Mouse (Mus musculus) hindlimb bud, embryonic 11.5 days (tissue): ENCODE measurements around the gene Glt6d1.
"Not testable (repeated sequence)": the region's sequence is repeated elsewhere in the genome, so short reads cannot be mapped to it uniquely, and the experiment has no call there.

ENCODE experiments used
- DNase-seq: peaks from one replicate; pipeline ENCODE4 v3.0.0-alpha.2; 2012; ENCODE audit warnings: low read depth, low spot score; ENCODE audit errors: extremely low spot score

The Glt6d1 gene

DNA sequence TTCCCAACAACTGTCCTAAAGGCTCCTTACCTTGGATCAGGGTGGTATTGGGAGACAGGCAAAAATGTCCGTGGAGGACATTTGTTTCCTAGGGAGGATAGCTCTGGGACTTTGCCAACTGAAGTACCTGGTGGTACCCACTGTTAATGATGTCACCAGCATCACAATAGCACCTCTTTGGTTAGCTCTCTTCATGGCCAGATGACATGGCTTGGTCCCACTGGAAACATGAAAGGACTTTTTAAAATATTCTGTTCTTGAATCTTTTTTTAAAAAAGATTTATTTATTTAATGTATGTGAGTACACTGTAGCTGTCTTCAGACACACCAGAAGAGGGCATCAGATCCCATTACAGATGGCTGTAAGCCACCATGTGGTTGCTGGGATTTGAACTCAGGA is at the start of gene Glt6d1:
Glt6d1 (minus strand) TSS at position 101 of the 400 bp plus-strand sequence.
- not testable (repeated sequence) for DNase-seq

DNA sequence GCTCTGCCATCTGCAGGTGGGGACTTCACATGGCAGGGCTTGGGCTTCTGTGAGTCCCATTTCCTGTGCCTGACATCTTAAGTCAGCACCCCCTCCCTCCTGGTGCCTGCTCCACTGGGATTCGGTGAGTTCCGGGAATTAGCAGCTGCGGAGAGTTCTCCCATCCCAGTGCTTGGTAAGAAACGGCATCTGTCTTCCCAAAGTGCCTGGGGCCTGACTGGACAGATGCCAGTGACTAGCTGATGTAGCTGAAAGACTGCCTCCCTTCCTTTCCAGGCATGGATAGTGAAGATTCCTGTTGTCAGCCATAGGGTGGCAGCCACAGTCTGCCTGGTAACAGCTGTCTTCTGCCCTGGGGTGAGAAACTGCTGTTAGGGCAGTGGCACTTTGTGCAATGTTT is 49.8 kb upstream of the Glt6d1 start:
- no peak for DNase-seq

DNA sequence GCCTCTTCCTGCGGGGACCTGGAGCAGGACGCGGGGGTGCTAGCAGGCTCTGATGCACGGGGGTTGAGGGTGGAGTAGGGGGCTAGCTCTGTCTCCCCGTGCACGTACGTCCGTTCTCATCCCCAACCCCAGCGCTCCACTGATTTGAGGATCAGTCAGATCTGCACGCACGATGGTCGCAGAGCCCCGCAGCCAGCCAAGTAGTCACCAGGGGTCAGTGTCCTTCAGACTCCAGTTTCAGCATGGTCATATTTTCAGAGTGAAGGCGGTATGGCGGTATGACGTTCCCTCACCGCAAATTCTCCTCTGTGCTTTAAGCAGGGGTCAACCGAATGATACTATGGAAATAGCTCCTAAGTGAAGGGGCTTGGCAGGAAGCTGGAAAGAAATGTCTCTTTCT is 48.6 kb upstream of the Glt6d1 start:
- DNase-seq = no peak

DNA sequence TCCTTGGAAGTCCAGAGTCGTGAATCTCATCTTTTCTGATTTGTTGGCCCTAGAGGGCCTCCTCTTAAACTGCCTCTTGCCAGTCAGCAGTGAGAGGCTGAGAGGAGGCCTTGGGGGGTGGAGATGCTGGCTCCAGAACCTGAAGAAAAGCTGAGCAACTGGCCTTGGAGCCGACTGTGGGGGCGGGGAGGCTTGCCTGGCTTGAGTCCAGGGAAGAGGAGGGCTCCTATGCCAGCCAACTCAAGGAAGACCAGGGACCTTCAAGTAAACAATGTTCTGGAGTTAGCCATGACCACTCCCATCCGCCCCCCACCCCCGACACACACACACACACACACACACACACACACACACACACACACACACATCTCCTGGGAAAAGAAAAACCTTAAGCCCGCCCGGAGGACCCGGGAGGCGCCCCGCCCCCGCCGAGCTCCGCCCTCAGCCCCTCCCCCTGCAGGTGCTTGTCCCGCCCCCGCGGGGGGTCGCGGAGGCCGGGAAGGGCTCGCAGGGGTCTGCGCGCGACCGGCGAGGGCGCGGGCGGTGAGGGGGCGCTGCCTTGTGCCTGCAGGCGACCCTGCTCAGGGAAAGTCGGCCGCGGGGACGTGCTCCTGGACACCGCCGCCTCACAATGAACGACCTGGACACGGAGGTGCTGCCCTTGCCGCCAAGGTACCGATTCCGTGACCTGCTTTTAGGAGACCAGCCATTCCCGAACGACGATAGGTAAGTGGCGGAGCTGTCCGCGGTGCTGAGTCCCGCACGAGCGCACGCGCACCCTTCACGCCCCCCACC is 47.9 kb upstream of the Glt6d1 start, which contains the start of gene Kcnt1:
Kcnt1 (plus strand) TSS at position 398 of the 795 bp plus-strand sequence.
- no peak for DNase-seq

DNA sequence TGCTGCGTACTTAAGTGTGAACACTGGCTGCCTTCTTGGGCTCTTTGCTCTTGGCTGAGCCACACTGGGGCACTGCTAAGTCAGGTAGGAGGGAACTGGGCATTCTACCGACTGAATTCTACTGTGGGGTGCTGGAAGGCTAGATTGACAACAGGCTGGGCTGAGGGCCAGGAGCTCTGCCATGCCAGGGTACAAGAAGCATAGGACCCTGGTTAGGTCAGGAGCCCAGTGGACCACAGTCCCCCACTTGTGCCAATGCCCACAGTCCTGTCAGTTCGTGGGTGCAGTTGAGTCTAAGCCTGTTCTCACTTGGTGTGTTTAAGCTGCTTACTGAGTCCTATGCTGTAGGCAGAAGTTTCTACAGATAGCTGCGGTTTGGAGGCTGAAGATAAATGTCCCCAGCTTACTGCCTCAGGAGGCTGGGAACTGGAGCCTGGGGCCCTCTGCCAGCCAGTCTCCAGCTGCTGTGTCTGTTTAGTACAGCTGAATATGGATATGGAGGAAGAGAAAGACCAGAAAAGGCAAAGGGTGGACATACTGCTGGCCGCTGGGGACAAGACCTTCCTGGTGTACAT is 47.1 kb upstream of the Glt6d1 start:
- no peak for DNase-seq

DNA sequence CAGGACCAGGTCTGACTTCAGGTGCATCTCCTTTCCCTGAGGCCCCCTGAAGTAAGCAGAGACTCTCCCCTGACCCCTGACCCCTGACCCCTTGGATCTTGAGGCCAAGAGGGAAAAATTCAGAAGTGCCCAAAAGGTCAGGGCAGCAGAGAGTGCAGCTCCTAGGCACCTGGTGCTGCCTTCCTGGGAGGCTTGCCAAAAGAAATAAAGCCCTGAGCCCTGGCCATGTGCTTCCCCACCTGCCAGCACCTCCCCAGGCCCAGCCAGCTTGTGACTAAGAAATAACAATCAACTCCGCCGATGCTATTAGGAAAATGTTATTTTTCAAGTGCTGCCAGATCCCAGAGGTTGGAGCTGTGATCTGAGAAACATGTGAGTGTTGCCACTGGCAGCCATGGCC is 46.4 kb upstream of the Glt6d1 start:
- DNase-seq = no peak

DNA sequence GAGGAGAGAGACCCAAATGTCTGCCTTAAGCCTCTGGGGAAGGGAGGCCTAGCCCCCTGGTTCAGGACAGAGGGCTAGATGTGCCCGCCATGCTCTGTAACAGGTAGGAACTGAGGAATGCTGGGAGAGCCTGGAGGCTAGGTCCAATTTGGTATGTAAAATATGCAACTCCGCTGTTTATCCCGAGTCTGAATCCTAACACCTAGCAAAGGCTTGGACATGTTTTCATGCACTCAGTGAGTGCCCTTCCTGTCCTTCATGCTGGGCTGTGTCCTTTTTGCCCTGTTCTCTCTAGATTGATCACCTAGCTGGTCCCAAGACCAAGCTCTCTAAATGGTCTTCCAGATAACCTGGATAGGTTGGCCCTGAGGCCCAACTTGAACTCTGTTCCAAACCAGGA is 44.2 kb upstream of the Glt6d1 start:
- no peak for DNase-seq

DNA sequence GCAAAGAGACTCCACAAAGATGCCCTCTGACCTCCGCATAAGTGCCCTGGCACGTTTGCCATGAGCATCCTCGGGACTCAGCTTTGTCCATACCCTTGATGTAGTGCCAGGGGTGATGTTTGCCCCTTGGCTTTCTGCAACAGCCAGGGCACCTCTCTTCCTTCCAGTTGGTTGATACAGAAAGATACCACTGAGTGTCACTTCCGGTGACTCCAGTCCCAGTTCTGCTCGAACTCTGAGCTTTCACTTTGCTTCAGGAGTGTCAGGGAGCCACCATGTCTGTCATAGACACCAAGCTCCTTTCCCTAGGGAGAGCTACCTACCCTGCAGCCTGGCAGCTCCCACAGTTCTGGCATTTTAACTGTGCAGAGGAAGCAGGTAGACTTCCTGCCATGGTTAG is 38.4 kb upstream of the Glt6d1 start:
- no peak for DNase-seq

DNA sequence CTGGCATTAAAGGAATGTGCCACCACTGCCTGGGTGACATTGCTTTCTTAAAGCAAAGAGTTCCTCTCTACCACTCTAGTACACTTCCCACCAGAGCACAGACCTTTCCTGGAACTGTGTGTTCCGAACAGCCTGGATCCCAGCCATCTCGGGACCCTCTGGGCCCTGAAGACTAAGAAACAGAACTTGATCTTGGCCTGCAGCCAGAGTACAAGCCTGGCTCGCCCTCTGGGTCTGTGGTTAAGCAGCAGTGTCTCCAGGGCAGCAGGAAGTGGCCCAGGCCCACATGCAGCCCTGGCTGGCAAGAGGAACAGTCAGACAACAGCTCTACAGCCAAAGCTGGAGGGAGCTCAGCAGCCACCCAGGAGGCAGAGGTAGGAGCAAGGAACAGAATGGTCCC is 37.0 kb upstream of the Glt6d1 start:
- DNase-seq = no peak

DNA sequence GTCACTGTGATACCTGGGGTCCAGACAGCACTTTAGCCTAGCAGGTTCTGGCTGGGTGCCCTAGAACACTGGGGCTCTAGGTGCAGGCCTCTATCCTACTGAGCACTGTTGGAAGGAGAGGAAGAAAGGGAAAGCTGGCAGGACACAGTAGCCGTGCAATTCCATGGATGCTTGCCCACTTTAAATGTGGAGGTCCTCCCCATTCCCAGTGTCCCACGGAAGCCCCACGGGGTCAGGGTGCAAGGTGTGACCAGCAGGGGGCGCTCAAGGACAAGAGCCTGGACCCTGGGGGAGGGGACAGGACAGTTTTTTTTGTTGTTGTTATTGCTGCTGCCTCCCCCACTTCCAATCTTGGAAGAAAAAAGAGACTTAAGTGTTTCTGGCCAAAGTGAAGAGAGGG is 34.7 kb upstream of the Glt6d1 start:
- DNase-seq = no peak

DNA sequence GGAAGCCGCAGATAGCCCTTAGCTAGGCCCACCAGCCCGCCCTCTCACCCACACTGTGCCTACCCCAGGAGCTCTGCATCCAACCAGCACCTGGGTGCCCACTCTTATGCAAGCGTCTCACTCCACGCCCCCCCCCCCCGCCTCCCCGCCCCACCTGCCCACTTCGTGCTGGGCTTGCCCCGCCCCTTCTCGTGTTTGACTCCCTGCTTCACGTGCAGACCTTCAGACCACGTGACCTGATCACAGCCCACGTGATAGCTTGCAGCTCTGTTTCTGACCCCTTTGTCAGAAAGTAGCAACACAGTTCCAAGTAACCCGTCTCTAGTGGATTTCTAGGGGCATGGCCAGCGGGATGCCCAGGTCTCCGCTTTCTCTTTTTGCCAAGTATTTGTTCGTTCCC is 31.6 kb upstream of the Glt6d1 start, which contains the start of gene Sohlh1:
Sohlh1 (minus strand) TSS at position 23 of the 400 bp plus-strand sequence.
- DNase-seq = no peak

DNA sequence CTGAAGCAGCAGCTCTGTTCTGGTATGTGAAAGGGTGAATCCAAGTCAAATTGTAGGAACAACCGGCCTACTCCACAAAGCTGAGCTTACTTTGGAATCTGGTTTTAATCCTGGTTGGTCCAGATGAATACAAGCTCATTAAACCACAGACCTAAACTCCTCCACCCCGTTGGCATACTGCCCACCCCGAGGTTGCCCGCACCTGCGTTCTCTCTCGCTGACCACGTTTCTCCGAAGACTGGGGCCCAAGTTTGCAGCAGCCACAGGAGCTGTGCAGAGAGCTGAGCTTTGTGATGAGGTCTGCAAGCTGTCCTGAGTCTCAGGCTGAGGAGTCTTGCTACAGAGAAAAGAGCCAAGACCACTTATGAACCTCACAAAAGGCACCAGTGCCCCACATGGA is 30.9 kb upstream of the Glt6d1 start:
- no peak for DNase-seq

DNA sequence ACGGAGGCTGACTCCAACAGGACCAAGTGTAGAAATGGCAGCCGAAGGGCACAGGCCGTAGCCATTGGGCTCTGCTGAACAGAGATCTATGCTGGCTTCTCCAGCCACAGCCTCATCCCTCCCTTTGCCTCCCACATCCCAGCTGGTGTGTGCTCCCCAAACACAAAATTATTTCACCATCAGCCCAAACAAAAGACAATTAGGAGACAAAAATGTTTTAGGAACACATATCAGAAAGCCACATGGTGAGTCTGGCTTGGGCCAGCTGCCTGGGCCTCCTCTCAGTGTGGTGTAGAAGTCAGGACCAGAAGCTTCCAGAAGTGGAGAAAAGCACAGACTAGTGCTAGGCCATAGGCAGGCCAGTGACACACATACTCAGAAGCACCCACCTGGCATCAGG is 28.4 kb upstream of the Glt6d1 start:
- no peak for DNase-seq

DNA sequence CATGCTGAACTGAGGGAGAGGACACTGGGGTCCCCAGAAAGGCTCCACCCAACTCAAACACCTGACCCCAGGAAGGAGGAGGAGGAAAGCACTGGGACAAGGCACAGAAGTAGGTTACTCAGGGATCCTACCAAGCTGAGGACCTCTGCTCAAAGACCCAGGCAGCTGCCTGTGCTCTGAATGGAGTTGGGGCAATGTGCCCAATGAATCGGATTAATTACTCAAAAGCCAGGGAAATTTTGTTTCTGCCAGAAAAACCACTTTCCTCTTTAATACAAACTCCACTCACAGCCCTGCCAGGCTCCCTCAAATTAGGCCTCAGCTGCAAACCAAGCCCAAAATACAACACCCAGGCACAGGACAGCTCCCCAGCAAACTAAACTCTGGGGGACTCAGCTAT is 27.1 kb upstream of the Glt6d1 start:
- no peak for DNase-seq

DNA sequence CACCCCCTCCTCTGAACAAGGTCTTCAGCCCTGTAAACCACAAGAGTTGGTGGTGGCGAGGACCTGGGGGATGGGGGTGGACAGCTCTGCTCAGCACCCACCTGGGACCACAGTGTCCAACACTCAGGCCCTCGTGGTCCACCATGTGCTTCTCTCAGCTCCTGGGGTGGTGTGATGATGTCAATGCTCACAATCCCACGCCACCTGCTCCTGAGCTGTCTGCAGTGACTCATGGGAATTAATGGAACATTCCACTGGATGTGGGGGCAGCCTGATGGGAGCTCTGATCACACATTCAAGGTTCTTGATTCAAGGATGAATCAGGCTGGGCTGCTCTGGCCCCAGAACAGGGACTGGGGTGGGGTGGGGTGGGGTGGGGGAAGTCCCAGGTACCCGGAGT is 26.5 kb upstream of the Glt6d1 start:
- no peak for DNase-seq

DNA sequence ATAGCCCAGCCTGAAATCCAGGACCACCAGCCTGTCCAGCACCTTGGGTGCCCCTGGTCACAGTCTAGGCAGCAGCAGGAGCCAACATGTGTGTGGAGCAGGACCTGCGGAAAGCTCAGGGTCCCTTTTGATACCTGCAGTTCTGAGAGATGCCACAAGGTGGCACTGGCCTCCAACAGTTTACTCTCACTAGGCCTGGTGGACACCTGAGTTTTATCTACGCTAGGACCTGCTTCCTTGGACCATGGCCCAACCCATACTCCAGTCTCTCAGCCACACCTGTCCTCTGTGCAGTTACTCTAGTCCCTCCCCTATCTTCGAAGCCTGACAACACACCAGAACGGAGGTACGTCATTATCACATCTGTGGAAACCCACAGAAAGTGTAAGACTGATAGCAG is 20.6 kb upstream of the Glt6d1 start:
- peak; percentile 62 for DNase-seq

DNA sequence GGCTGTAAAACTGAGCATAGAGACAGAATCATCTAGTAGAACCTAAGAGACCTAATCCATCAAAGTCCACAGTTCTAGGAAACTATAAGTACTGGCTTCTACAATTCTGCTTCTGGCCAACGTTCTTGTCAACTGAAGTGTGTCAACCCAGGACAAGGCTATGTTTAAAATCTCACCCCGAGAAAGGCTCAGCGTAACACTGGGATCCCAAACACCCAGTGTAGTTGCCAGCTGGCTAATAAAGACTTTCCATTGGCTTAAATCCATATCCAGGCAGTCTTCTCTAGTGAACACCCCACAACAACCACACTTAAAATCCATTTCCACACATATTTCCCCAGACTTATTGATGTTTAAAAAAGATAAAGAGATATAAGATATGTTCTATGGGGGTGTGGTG is 15.1 kb upstream of the Glt6d1 start:
- no peak for DNase-seq

DNA sequence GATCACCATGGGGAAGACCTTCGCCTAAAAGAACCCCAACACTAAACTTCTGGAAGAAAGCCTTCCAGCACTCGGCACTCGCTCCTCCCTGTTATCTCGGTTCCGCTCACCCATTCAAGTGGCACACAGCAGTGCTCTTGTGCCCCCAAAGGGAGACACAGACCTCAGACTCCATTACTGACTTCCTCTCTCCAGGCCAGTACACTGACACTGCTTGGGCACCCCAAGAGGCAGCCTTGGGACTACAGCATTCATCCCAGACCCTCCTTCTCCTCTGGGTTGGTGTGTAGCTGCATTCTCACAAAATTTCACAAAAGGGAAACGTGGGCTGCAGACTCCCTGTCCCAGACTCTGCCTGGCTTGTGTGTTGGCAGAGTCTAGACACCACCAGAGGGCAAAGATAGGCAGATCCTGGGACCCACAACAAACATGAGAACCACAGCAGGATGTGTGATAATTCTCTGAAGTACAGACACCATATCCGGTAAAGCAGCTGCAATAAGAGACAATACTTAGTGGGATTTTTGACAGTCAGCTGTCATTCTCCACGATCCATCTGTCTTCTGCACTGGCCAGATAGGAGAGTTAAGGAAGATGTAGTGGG is 12.8 kb upstream of the Glt6d1 start:
- DNase-seq = no peak

DNA sequence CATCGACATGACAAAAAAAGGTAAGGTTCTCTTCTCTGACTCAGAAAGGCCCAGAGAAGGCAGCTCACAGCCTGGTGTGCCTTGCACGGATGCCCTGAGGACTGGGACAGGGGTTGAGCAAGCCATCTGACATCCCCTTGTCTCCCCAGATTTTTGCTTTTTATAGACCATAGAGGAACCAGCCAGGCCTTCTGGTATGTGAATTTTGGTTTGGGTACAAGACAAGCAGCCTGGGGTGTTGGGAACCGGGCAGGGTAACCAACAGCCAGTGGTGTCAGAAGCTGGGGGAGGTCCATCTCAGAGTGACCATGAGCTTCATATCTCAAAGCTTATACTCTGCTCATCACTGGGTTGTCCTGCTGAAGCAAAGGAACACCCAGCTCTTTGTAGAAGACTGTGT is 9.1 kb upstream of the Glt6d1 start:
- DNase-seq = no peak

DNA sequence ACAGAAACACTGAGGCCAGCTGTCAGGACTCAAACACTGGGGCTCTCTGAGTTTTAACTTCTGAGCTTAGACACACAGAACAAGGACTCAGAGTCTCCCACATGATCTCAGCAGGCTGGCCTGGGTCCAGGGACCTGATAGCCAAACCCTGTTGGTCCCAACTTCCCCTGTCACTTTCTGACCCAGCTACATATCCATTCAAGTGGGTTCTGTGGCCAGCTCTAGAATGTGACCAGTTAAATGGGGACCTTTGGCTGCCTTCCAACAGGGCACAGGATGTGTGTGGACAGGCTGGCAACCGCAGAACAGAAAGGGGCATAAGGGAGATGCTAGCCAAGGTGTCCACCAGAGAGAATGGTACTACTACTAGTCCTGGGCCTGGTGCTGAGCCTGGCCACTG is 7.2 kb upstream of the Glt6d1 start, which contains the start of gene Lcn9:
Lcn9 (plus strand) TSS at position 348 of the 400 bp plus-strand sequence.
- DNase-seq = no peak

DNA sequence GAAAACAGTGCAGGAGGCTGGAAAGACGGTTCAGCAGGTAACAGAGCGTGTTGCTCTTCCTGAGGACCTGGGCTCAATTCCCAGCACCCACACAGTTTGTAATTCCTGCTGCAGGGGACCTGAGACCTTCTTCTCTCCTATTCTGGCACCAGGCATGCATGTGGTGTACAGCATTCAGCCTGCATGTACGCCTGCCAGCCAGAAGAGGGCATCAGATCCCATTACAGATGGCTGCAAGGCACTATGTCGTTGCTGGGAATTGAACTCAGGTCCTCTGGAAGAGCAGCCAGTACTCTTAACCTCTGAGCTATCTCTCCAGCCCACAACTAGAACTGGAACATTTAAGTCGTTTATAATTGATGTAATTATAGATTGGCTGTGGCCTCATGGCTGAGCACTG is 2.3 kb downstream of the Glt6d1 start:
- DNase-seq = no peak

DNA sequence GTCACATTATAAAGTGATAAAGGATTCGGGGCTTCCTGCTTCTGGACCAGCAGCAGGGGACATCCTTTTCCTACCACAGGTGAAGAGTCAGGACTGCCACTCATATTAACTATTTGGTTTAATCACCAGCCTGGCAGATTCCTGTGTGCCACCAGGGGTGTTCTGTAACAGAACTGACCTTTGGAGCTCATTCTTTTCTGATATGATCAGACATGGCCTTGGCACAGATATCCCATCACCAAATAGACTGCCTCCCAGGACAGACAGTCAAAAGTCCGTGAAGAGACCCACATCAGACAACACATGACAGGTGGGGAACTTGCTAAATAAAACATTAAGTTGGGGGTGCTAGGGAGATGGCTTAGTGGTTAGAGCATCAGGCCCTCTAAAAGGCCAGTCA is 3.9 kb downstream of the Glt6d1 start:
- DNase-seq = no peak
